Mouse (Mus musculus): ENCODE results near the gene 4930442H23Rik. TPM values are rescaled to one million over a fixed set of nuclear protein-coding genes. Genes with fewer than 3 reads are reported as not detected.

4930442H23Rik gene
- total and polyA plus RNA-seq, 2 experiments from 2014 or later: 0.26 TPM; not detected in 1

GRCm38 (mm10) chr10:81191342-81191982, 7.8 kb upstream of the 4930442H23Rik start:
- no peak for DNase-seq (ENCODE audit: low spot score)
- Histone ChIP-seq H3K4me2 (ENCODE audit: low read depth, low read length) (peak overlapping the region; percentile 95), H3K9me3 (ENCODE audit: low read length) (no peaks in the 10 kb centered on the region), H3K36me3 (ENCODE audit: insufficient read depth, low read length) (peaks cover 20% of the 10 kb centered on the region; the same call in 1 of the 2 replicates), H3K9ac (replicated peaks; ENCODE audit: low read length) (no peak overlapping the region; the same call in 1 of the 2 replicates), H3K4me1 (ENCODE audit: insufficient read depth, low read length) (peaks cover 9% of the 10 kb centered on the region; the same call in 1 of the 2 replicates), H3K4me3 (ENCODE audit: low read length) (no peak overlapping the region), H3K27me3 (ENCODE audit: insufficient read depth, low read length) (peaks cover 9% of the 10 kb centered on the region; the same call in 1 of the 2 replicates), H3K27ac (peak overlapping the region; percentile 93)
- ATAC-seq: no peak
- no peak for TF ChIP-seq CTCF (IDR thresholded peaks at IDR 0.05; ENCODE audit: low read depth)
- 87% methylated on average over 18 of the region's 18 CpGs for WGBS

GRCm38 (mm10) chr10:81190912-81191321, 7.3 kb upstream of the 4930442H23Rik start:
- Histone ChIP-seq H3K36me3 (ENCODE audit: insufficient read depth, low read length) (peaks cover 20% of the 10 kb centered on the region; the same call in 1 of the 2 replicates), H3K27ac (no peak overlapping the region), H3K4me2 (ENCODE audit: low read depth, low read length) (no peak overlapping the region), H3K4me1 (ENCODE audit: insufficient read depth, low read length) (peaks cover 9% of the 10 kb centered on the region; the same call in 1 of the 2 replicates), H3K27me3 (ENCODE audit: insufficient read depth, low read length) (peaks cover 8% of the 10 kb centered on the region; the same call in 1 of the 2 replicates), H3K9ac (replicated peaks; ENCODE audit: low read length) (no peak overlapping the region), H3K4me3 (ENCODE audit: low read length) (no peak overlapping the region), H3K9me3 (ENCODE audit: low read length) (no peaks in the 10 kb centered on the region)
- WGBS: 79% methylated on average over 6 of the region's 6 CpGs
- peak; percentile 44 for TF ChIP-seq CTCF (IDR thresholded peaks at IDR 0.05; ENCODE audit: low read depth)
- DNase-seq (ENCODE audit: low spot score) (no peak), ATAC-seq (no peak)

- Histone ChIP-seq H3K4me2 (ENCODE audit: low read depth, low read length) (no peak overlapping the region), H3K27me3 (ENCODE audit: insufficient read depth, low read length) (peaks cover 2% of the 10 kb centered on the region; the same call in 1 of the 2 replicates), H3K9me3 (ENCODE audit: low read length) (no peaks in the 10 kb centered on the region), H3K27ac (no peak overlapping the region), H3K36me3 (ENCODE audit: insufficient read depth, low read length) (peaks cover 22% of the 10 kb centered on the region; the same call in 1 of the 2 replicates), H3K9ac (replicated peaks; ENCODE audit: low read length) (no peak overlapping the region), H3K4me1 (ENCODE audit: insufficient read depth, low read length) (peaks cover 9% of the 10 kb centered on the region; the same call in 1 of the 2 replicates), H3K4me3 (ENCODE audit: low read length) (no peak overlapping the region)
- TF ChIP-seq CTCF (IDR thresholded peaks at IDR 0.05; ENCODE audit: low read depth): peak; percentile 62
- ATAC-seq (no peak), DNase-seq (ENCODE audit: low spot score) (peak; percentile 17)
- 72% methylated on average over 31 of the region's 31 CpGs for WGBS
These were observed 6.7 kb upstream of the 4930442H23Rik start for GRCm38 (mm10) chr10:81190236-81190911.

- Histone ChIP-seq H3K9ac (replicated peaks; ENCODE audit: low read length) (no peak overlapping the region), H3K4me2 (ENCODE audit: low read depth, low read length) (no peak overlapping the region), H3K36me3 (ENCODE audit: insufficient read depth, low read length) (peaks cover 27% of the 10 kb centered on the region; the same call in 1 of the 2 replicates), H3K27me3 (ENCODE audit: insufficient read depth, low read length) (no peaks in the 10 kb centered on the region), H3K4me1 (ENCODE audit: insufficient read depth, low read length) (peaks cover 9% of the 10 kb centered on the region; the same call in 1 of the 2 replicates), H3K27ac (no peak overlapping the region), H3K4me3 (ENCODE audit: low read length) (no peak overlapping the region), H3K9me3 (ENCODE audit: low read length) (no peaks in the 10 kb centered on the region)
- DNase-seq (ENCODE audit: low spot score) (no peak), ATAC-seq (no peak)
- TF ChIP-seq CTCF (IDR thresholded peaks at IDR 0.05; ENCODE audit: low read depth): no peak
- WGBS: 78% methylated on average over 26 of the region's 26 CpGs
These were observed 6.2 kb upstream of the 4930442H23Rik start for GRCm38 (mm10) chr10:81189821-81190220.

- Histone ChIP-seq H3K9ac (replicated peaks; ENCODE audit: low read length) (no peak overlapping the region), H3K27me3 (ENCODE audit: insufficient read depth, low read length) (no peaks in the 10 kb centered on the region), H3K36me3 (ENCODE audit: insufficient read depth, low read length) (peaks cover 35% of the 10 kb centered on the region; the same call in 1 of the 2 replicates), H3K9me3 (ENCODE audit: low read length) (no peaks in the 10 kb centered on the region), H3K4me3 (ENCODE audit: low read length) (no peak overlapping the region), H3K27ac (no peak overlapping the region), H3K4me1 (ENCODE audit: insufficient read depth, low read length) (no peaks in the 10 kb centered on the region), H3K4me2 (ENCODE audit: low read depth, low read length) (no peak overlapping the region)
- ATAC-seq (no peak), DNase-seq (ENCODE audit: low spot score) (no peak)
- TF ChIP-seq CTCF (IDR thresholded peaks at IDR 0.05; ENCODE audit: low read depth): no peak
- 96% methylated on average over 9 of the region's 9 CpGs for WGBS
These were observed 3.5 kb upstream of the 4930442H23Rik start for GRCm38 (mm10) chr10:81187161-81187560.

GRCm38 (mm10) chr10:81184765-81185164, 1.1 kb upstream of the 4930442H23Rik start:
- no peak overlapping the region for H3K9ac ChIP-seq (replicated peaks; ENCODE audit: low read length)
- H3K4me2 ChIP-seq (ENCODE audit: low read depth, low read length): no peak overlapping the region
- WGBS: 70% methylated on average over 4 of the region's 4 CpGs
- no peak overlapping the region for H3K4me3 ChIP-seq (ENCODE audit: low read length)
- TF ChIP-seq CTCF (IDR thresholded peaks at IDR 0.05; ENCODE audit: low read depth): no peak
- no peak overlapping the region for H3K27ac ChIP-seq
- H3K4me1 ChIP-seq (ENCODE audit: insufficient read depth, low read length): no peaks in the 10 kb centered on the region
- ATAC-seq: no peak
- H3K36me3 ChIP-seq (ENCODE audit: insufficient read depth, low read length): peaks cover 48% of the 10 kb centered on the region
- DNase-seq (ENCODE audit: low spot score): no peak
- no peaks in the 10 kb centered on the region for H3K27me3 ChIP-seq (ENCODE audit: insufficient read depth, low read length)
- H3K9me3 ChIP-seq (ENCODE audit: low read length): no peaks in the 10 kb centered on the region
